Mouse (Mus musculus): ENCODE results near the gene Ifnlr1. TPM values are rescaled to one million over a fixed set of nuclear protein-coding genes. Genes with fewer than 3 reads are reported as not detected.
A peak's percentile ranks its signal among the peaks of the same experiment; 100 is the strongest.

Gene Ifnlr1
- total RNA-seq, 1 experiment, result 3.3 TPM

GRCm38 (mm10) chr4:135655499-135655898, 30.6 kb upstream of the Ifnlr1 start:
- Histone ChIP-seq H3K36me3 (ENCODE audit: control insufficient read depth, insufficient read depth, low read length, poor library complexity, severe bottlenecking) (no peaks in the 10 kb centered on the region), H3K4me3 (ENCODE audit: insufficient read depth in 1 of 2, low read depth in 1 of 2, low read length in 2 of 2, poor library complexity in 1 of 2, severe bottlenecking in 1 of 2) (no peak overlapping the region), H3K9me3 (ENCODE audit: control insufficient read depth, insufficient read depth, low read depth, low read length) (no peaks in the 10 kb centered on the region), H3K27ac (ENCODE audit: insufficient read depth, low read depth, low read length, poor library complexity, severe bottlenecking) (no peak overlapping the region), H3K9ac (ENCODE audit: insufficient read depth, low read depth, low read length, poor library complexity, severe bottlenecking) (no peak overlapping the region), H3K4me1 (ENCODE audit: control insufficient read depth in 2 of 2, insufficient read depth in 2 of 2, low read length in 2 of 2, poor library complexity in 1 of 2) (peaks cover 15 to 23% of the 10 kb centered on the region in 2 experiments)
- DNase-seq (ENCODE audit: low read depth, low spot score), result no peak
- in situ Hi-C loops (cut with MboI; ENCODE audit: low sequenced_read_pairs in 2 of 2, unreplicated experiment in 2 of 2), result no loop called here
- TF ChIP-seq HCFC1 (IDR thresholded peaks at IDR 0.05; ENCODE audit: borderline replicate concordance, insufficient read depth, low read length) (no peak), MAFK (IDR thresholded peaks at IDR 0.05; ENCODE audit: insufficient read depth, low read depth, low read length) (no peak), ZNF384 (IDR thresholded peaks at IDR 0.05; ENCODE audit: low read depth, low read length) (no peak), ZC3H11A (IDR thresholded peaks at IDR 0.05; ENCODE audit: borderline replicate concordance, low read depth, low read length) (no peak), CHD2 (IDR thresholded peaks at IDR 0.05; ENCODE audit: low read depth, low read length) (no peak)

- Histone ChIP-seq H3K4me3 (ENCODE audit: insufficient read depth in 1 of 2, low read depth in 1 of 2, low read length in 2 of 2, poor library complexity in 1 of 2, severe bottlenecking in 1 of 2) (no peak overlapping the region), H3K9ac (ENCODE audit: insufficient read depth, low read depth, low read length, poor library complexity, severe bottlenecking) (0 out of 2 replicates have a peak overlapping the region, but pooled peaks have one; percentile 6), H3K9me3 (ENCODE audit: control insufficient read depth, insufficient read depth, low read depth, low read length) (no peaks in the 10 kb centered on the region), H3K4me1 (ENCODE audit: control insufficient read depth in 2 of 2, insufficient read depth in 2 of 2, low read length in 2 of 2, poor library complexity in 1 of 2) (peaks cover 15 to 24% of the 10 kb centered on the region in 2 experiments), H3K36me3 (ENCODE audit: control insufficient read depth, insufficient read depth, low read length, poor library complexity, severe bottlenecking) (no peaks in the 10 kb centered on the region), H3K27ac (ENCODE audit: insufficient read depth, low read depth, low read length, poor library complexity, severe bottlenecking) (no peak overlapping the region)
- in situ Hi-C loops (cut with MboI; ENCODE audit: low sequenced_read_pairs in 2 of 2, unreplicated experiment in 2 of 2), result no loop called here
- TF ChIP-seq HCFC1 (IDR thresholded peaks at IDR 0.05; ENCODE audit: borderline replicate concordance, insufficient read depth, low read length) (no peak), MAFK (IDR thresholded peaks at IDR 0.05; ENCODE audit: insufficient read depth, low read depth, low read length) (no peak)
- no peak for DNase-seq (ENCODE audit: low read depth, low spot score)
These were observed 29.9 kb upstream of the Ifnlr1 start for GRCm38 (mm10) chr4:135656094-135656589.

GRCm38 (mm10) chr4:135658484-135658883, 27.6 kb upstream of the Ifnlr1 start:
- in situ Hi-C loops (cut with MboI; ENCODE audit: low sequenced_read_pairs in 2 of 2, unreplicated experiment in 2 of 2), result no loop called here
- TF ChIP-seq CHD2 (IDR thresholded peaks at IDR 0.05; ENCODE audit: low read depth, low read length) (no peak), MAFK (IDR thresholded peaks at IDR 0.05; ENCODE audit: insufficient read depth, low read depth, low read length) (no peak), HCFC1 (IDR thresholded peaks at IDR 0.05; ENCODE audit: borderline replicate concordance, insufficient read depth, low read length) (no peak), ZNF384 (IDR thresholded peaks at IDR 0.05; ENCODE audit: low read depth, low read length) (no peak), ZC3H11A (IDR thresholded peaks at IDR 0.05; ENCODE audit: borderline replicate concordance, low read depth, low read length) (no peak)
- no peak overlapping the region for H3K4me3 ChIP-seq (ENCODE audit: insufficient read depth in 1 of 2, low read depth in 1 of 2, low read length in 2 of 2, poor library complexity in 1 of 2, severe bottlenecking in 1 of 2)
- no peaks in the 10 kb centered on the region for H3K9me3 ChIP-seq (ENCODE audit: control insufficient read depth, insufficient read depth, low read depth, low read length)
- no peak for DNase-seq (ENCODE audit: low read depth, low spot score)
- H3K27ac ChIP-seq (ENCODE audit: insufficient read depth, low read depth, low read length, poor library complexity, severe bottlenecking), result no peak overlapping the region
- no peak overlapping the region for H3K9ac ChIP-seq (ENCODE audit: insufficient read depth, low read depth, low read length, poor library complexity, severe bottlenecking)
- no peaks in the 10 kb centered on the region for H3K36me3 ChIP-seq (ENCODE audit: control insufficient read depth, insufficient read depth, low read length, poor library complexity, severe bottlenecking)
- peaks cover 9 to 25% of the 10 kb centered on the region in 2 experiments; a peak in 3 of 4 replicates for H3K4me1 ChIP-seq (ENCODE audit: control insufficient read depth in 2 of 2, insufficient read depth in 2 of 2, low read length in 2 of 2, poor library complexity in 1 of 2)

- in situ Hi-C loops (cut with MboI; ENCODE audit: low sequenced_read_pairs in 2 of 2, unreplicated experiment in 2 of 2), result no loop called here
- no peak for TF ChIP-seq ZC3H11A (IDR thresholded peaks at IDR 0.05; ENCODE audit: borderline replicate concordance, low read depth, low read length)
- TF ChIP-seq HCFC1 (IDR thresholded peaks at IDR 0.05; ENCODE audit: borderline replicate concordance, insufficient read depth, low read length), result no peak
- TF ChIP-seq MAFK (IDR thresholded peaks at IDR 0.05; ENCODE audit: insufficient read depth, low read depth, low read length), result no peak
- TF ChIP-seq ZNF384 (IDR thresholded peaks at IDR 0.05; ENCODE audit: low read depth, low read length), result no peak
- TF ChIP-seq CHD2 (IDR thresholded peaks at IDR 0.05; ENCODE audit: low read depth, low read length), result no peak
- Histone ChIP-seq H3K4me1 (ENCODE audit: control insufficient read depth in 2 of 2, insufficient read depth in 2 of 2, low read length in 2 of 2, poor library complexity in 1 of 2) (peaks cover 7 to 25% of the 10 kb centered on the region in 2 experiments; a peak in 3 of 4 replicates), H3K27ac (ENCODE audit: insufficient read depth, low read depth, low read length, poor library complexity, severe bottlenecking) (no peak overlapping the region), H3K36me3 (ENCODE audit: control insufficient read depth, insufficient read depth, low read length, poor library complexity, severe bottlenecking) (no peaks in the 10 kb centered on the region), H3K4me3 (ENCODE audit: insufficient read depth in 1 of 2, low read depth in 1 of 2, low read length in 2 of 2, poor library complexity in 1 of 2, severe bottlenecking in 1 of 2) (no peak overlapping the region), H3K9ac (ENCODE audit: insufficient read depth, low read depth, low read length, poor library complexity, severe bottlenecking) (no peak overlapping the region), H3K9me3 (ENCODE audit: control insufficient read depth, insufficient read depth, low read depth, low read length) (no peaks in the 10 kb centered on the region)
- no peak for DNase-seq (ENCODE audit: low read depth, low spot score)
These were observed 27.2 kb upstream of the Ifnlr1 start for GRCm38 (mm10) chr4:135658899-135659298.
